Mouse (Mus musculus) cerebellum, adult 2 months (tissue): ENCODE data around the gene Tecta.

Source experiments
- CTCF ChIP-seq: fragments of 200-500 bp; IDR thresholded peaks from 2 replicates; pipeline ENCODE4 v1.5.1; 2011; ENCODE audit warnings: low read depth, mild to moderate bottlenecking, control low read depth, low read length, moderate library complexity, borderline replicate concordance; ENCODE audit not compliant: insufficient read depth
- POLR2A ChIP-seq: fragments of 200-500 bp; IDR thresholded peaks from 2 replicates; pipeline ENCODE4 v1.6.1; 2011; ENCODE audit warnings: low read length, control low read depth, borderline replicate concordance; ENCODE audit not compliant: insufficient read depth

- no peak for TF ChIP-seq POLR2A
- TF ChIP-seq CTCF = no peak
Observed at GRCm38 (mm10) chr9:42320616-42321015, 79.1 kb downstream of the Tecta start.
